23 mouse cellular contexts compared by ENCODE assay signal in the genomic region with DNA sequence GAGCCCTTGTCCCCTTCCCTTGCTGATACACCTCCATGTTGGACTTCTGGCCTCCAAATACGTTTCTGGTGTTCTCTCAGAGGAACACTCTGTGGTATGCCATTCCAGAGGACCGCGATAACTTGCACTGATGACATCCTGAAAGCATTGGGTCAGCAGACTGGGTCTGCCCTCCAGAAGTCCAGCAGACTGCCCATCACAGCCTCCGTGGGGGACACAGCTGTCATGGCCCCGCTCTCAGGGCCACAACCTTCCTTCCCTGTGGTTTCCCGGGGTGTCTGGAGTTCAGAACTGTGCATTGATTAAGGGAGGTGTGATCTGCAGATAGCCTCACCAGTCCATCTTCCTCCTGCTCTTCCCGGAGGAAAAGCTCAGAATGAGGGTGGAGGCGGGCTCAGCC. TPM values are rescaled to one million over a fixed set of nuclear protein-coding genes. Genes with fewer than 3 reads are reported as not detected.
"Had no signal": no experiment of that assay in that cellular context is flagged by ENCODE, and none has a peak within 500 bp of the region (broad histone marks: within the 10 kb centered on the region; RNA-seq: fewer than 3 reads in every experiment).

No protein-coding gene starts in this region.

- H3K9me3 ChIP-seq: limb, embryonic 13.5 days; liver, embryonic 12.5 days; liver, embryonic 15.5 days; lung, embryonic 15.5 days; midbrain, embryonic 12.5 days; midbrain, embryonic 15.5 days; stomach, embryonic 15.5 days had no signal

- H3K27ac ChIP-seq: limb, embryonic 13.5 days; liver, embryonic 12.5 days; lung, embryonic 15.5 days; midbrain, embryonic 12.5 days; midbrain, embryonic 15.5 days; stomach, embryonic 15.5 days had no signal

- DNase-seq: kidney, adult 2 months; kidney, postnatal 10 days; kidney, postnatal 4 days; liver; lung, adult 18-20 months; lung, postnatal 10 days; lung, postnatal 36 days; retina, postnatal 1 day; spleen, adult 18-20 months; thymus, postnatal 25 days had no signal

- H3K4me3 ChIP-seq: limb, embryonic 13.5 days; liver, embryonic 12.5 days; liver, embryonic 15.5 days; lung, embryonic 15.5 days; midbrain, embryonic 12.5 days; midbrain, embryonic 15.5 days; stomach, embryonic 15.5 days had no signal

- H3K4me2 ChIP-seq: limb, embryonic 13.5 days; liver, embryonic 12.5 days; liver, embryonic 15.5 days; lung, embryonic 15.5 days; midbrain, embryonic 12.5 days; midbrain, embryonic 15.5 days; stomach, embryonic 15.5 days had no signal

- H3K9ac ChIP-seq: limb, embryonic 13.5 days; liver, embryonic 12.5 days; liver, embryonic 15.5 days; lung, embryonic 15.5 days; midbrain, embryonic 12.5 days; midbrain, embryonic 15.5 days; stomach, embryonic 15.5 days had no signal

- ATAC-seq: intestine, postnatal 0 days; liver, embryonic 12.5 days; midbrain, embryonic 15.5 days had no signal

RNA-seq across cellular contexts. Expression of gene Snai3, which starts 2.0 kb away (rescaled TPM):
- total RNA-seq: layer of hippocampus, adult 18-20 months; layer of hippocampus, postnatal 14 days; monocyte, adult 5-6 weeks had no signal
- polyA plus RNA-seq: midbrain, embryonic 12.5 days; midbrain, embryonic 15.5 days; neural tube, embryonic 11.5 days; neural tube, embryonic 14.5 days had no signal
